Mouse (Mus musculus) CD4-positive, CD25-positive, alpha-beta regulatory T cell, adult 2 months (primary cell): ENCODE results near the gene Ercc6.
A peak's percentile ranks its signal among the peaks of the same experiment; 100 is the strongest.

ENCODE experiments used
- DNase-seq: peaks from one replicate; pipeline ENCODE4 v3.0.0-alpha.2; 2012; ENCODE audit warnings: low read depth, low spot score

The Ercc6 gene

GRCm38 (mm10) chr14:32572519-32572918 is 59.2 kb downstream of the Ercc6 start:
- no peak for DNase-seq

GRCm38 (mm10) chr14:32578420-32578819 is 65.1 kb downstream of the Ercc6 start:
- no peak for DNase-seq

GRCm38 (mm10) chr14:32583696-32584095 is 70.4 kb downstream of the Ercc6 start:
- no peak for DNase-seq

- peak; percentile 74 for DNase-seq
Measured at GRCm38 (mm10) chr14:32587013-32587784, 73.9 kb downstream of the Ercc6 start.

- no peak for DNase-seq
Measured at GRCm38 (mm10) chr14:32590377-32590776, 77.1 kb downstream of the Ercc6 start.

- peak; percentile 46 for DNase-seq
Measured at GRCm38 (mm10) chr14:32597232-32598231, 84.2 kb downstream of the Ercc6 start.

GRCm38 (mm10) chr14:32598437-32599219 is 85.3 kb downstream of the Ercc6 start:
- DNase-seq = no peak

GRCm38 (mm10) chr14:32599290-32600041 is 86.1 kb downstream of the Ercc6 start, which contains the start of gene Prrxl1:
Prrxl1 (plus strand) TSS chr14:32599407.
- DNase-seq = no peak

- no peak for DNase-seq
Measured at GRCm38 (mm10) chr14:32600110-32600509, 86.8 kb downstream of the Ercc6 start.

GRCm38 (mm10) chr14:32605508-32605907 is 92.2 kb downstream of the Ercc6 start:
- no peak for DNase-seq

- no peak for DNase-seq
Measured at GRCm38 (mm10) chr14:32606316-32606715, 93.0 kb downstream of the Ercc6 start.

GRCm38 (mm10) chr14:32609392-32609791 is 96.1 kb downstream of the Ercc6 start:
- DNase-seq = peak; percentile 31

- no peak for DNase-seq
Measured at GRCm38 (mm10) chr14:32617253-32617652, 103.9 kb downstream of the Ercc6 start.

GRCm38 (mm10) chr14:32624245-32624644 is 110.9 kb downstream of the Ercc6 start:
- DNase-seq = no peak

- DNase-seq = no peak
Measured at GRCm38 (mm10) chr14:32624811-32625210, 111.5 kb downstream of the Ercc6 start.

- no peak for DNase-seq
Measured at GRCm38 (mm10) chr14:32627271-32627670, 114.0 kb downstream of the Ercc6 start.

GRCm38 (mm10) chr14:32628584-32628983 is 115.3 kb downstream of the Ercc6 start:
- peak; percentile 5 for DNase-seq
